Mouse (Mus musculus): Measurements from ENCODE around the gene Gpd2. TPM values are rescaled to one million over a fixed set of nuclear protein-coding genes. Genes with fewer than 3 reads are reported as not detected.

Gene Gpd2
- polyA plus RNA-seq, 1 experiment from 2014 or later, result 18.8 TPM

- H3K27me3 ChIP-seq, result no peaks in the 10 kb centered on the region
- in situ Hi-C loops (cut with MboI; ENCODE audit: low pct_unique_long_range_greater_than_20kb), result no loop called here
- no peak for TF ChIP-seq CTCF (IDR thresholded peaks at IDR 0.05)
- POLR2A ChIA-PET, result no interaction called here
- DNase-seq (ENCODE audit: low read depth, low spot score) (no peak), ATAC-seq (no peak)
- CTCF ChIA-PET, result no interaction called here
Measured at GRCm38 (mm10) chr2:57338779-57339178, 101.3 kb downstream of the Gpd2 start.

GRCm38 (mm10) chr2:57342910-57343309 is 105.5 kb downstream of the Gpd2 start:
- POLR2A ChIA-PET, result no interaction called here
- CTCF ChIA-PET, result interaction anchor here (0.9 to 1.2 kb wide), 3 partner anchors 19 to 32 kb away, joined by 3 to 4 read pairs (median 3); no protein-coding TSS in a partner anchor

GRCm38 (mm10) chr2:57350615-57351014 is 113.2 kb downstream of the Gpd2 start:
- in situ Hi-C loops (cut with MboI; ENCODE audit: low pct_unique_long_range_greater_than_20kb), result no loop called here
- ATAC-seq (no peak), DNase-seq (ENCODE audit: low read depth, low spot score) (no peak)
- POLR2A ChIA-PET, result no interaction called here
- no peak for TF ChIP-seq CTCF (IDR thresholded peaks at IDR 0.05)
- no peaks in the 10 kb centered on the region for H3K27me3 ChIP-seq
- CTCF ChIA-PET, result no interaction called here

More at GRCm38 (mm10) chr2:57342910-57343309, 105.5 kb downstream of the Gpd2 start:
- in situ Hi-C loops (cut with MboI; ENCODE audit: low pct_unique_long_range_greater_than_20kb), result no loop called here
- no peak for TF ChIP-seq CTCF (IDR thresholded peaks at IDR 0.05)
- no peaks in the 10 kb centered on the region for H3K27me3 ChIP-seq
- ATAC-seq (no peak), DNase-seq (ENCODE audit: low read depth, low spot score) (no peak)

- ChIA-PET CTCF (interaction anchor here (1.1 kb wide), 1 partner anchor 10 kb away, joined by 3 read pairs; no protein-coding TSS in a partner anchor), POLR2A (no interaction called here)
- no peak for TF ChIP-seq CTCF (IDR thresholded peaks at IDR 0.05)
- H3K27me3 ChIP-seq, result no peaks in the 10 kb centered on the region
- peak; percentile 50 for DNase-seq (ENCODE audit: low read depth, low spot score)
- in situ Hi-C loops (cut with MboI; ENCODE audit: low pct_unique_long_range_greater_than_20kb), result no loop called here
- ATAC-seq, result peak; percentile 99
Measured at GRCm38 (mm10) chr2:57353722-57354432, 116.4 kb downstream of the Gpd2 start.

- no peaks in the 10 kb centered on the region for H3K27me3 ChIP-seq
- ATAC-seq (no peak), DNase-seq (ENCODE audit: low read depth, low spot score) (no peak)
- ChIA-PET POLR2A (no interaction called here), CTCF (no interaction called here)
- TF ChIP-seq CTCF (IDR thresholded peaks at IDR 0.05), result no peak
- in situ Hi-C loops (cut with MboI; ENCODE audit: low pct_unique_long_range_greater_than_20kb), result no loop called here
Measured at GRCm38 (mm10) chr2:57354848-57355247, 117.4 kb downstream of the Gpd2 start.

- TF ChIP-seq CTCF (IDR thresholded peaks at IDR 0.05), result no peak
- POLR2A ChIA-PET, result no interaction called here
- DNase-seq (ENCODE audit: low read depth, low spot score), result no peak
- in situ Hi-C loops (cut with MboI; ENCODE audit: low pct_unique_long_range_greater_than_20kb), result no loop called here
- CTCF ChIA-PET, result no interaction called here
- H3K27me3 ChIP-seq, result no peaks in the 10 kb centered on the region
- no peak for ATAC-seq
Measured at GRCm38 (mm10) chr2:57356222-57356822, 118.9 kb downstream of the Gpd2 start.

GRCm38 (mm10) chr2:57362503-57362902 is 125.1 kb downstream of the Gpd2 start:
- peak; percentile 63 for TF ChIP-seq CTCF (IDR thresholded peaks at IDR 0.05)
- H3K27me3 ChIP-seq, result no peaks in the 10 kb centered on the region
- DNase-seq (ENCODE audit: low read depth, low spot score) (no peak), ATAC-seq (peak; percentile 87)
- in situ Hi-C loops (cut with MboI; ENCODE audit: low pct_unique_long_range_greater_than_20kb), result loop anchor here (10.0 kb wide), 1 partner anchor 248 kb away; no protein-coding TSS in a partner anchor
- CTCF ChIA-PET, result no interaction called here
- POLR2A ChIA-PET, result no interaction called here

- in situ Hi-C loops (cut with MboI; ENCODE audit: low pct_unique_long_range_greater_than_20kb), result loop anchor here (10.0 kb wide), 1 partner anchor 1250 kb away; no protein-coding TSS in a partner anchor
- ATAC-seq (peak; percentile 72), DNase-seq (ENCODE audit: low read depth, low spot score) (no peak)
- CTCF ChIA-PET, result interaction anchor here (1.1 to 1.8 kb wide), 3 partner anchors 11 to 41 kb away, joined by 3 to 5 read pairs (median 3); no protein-coding TSS in a partner anchor
- no peaks in the 10 kb centered on the region for H3K27me3 ChIP-seq
- POLR2A ChIA-PET, result no interaction called here
- TF ChIP-seq CTCF (IDR thresholded peaks at IDR 0.05), result peak; percentile 55
Measured at GRCm38 (mm10) chr2:57374647-57375046, 137.2 kb downstream of the Gpd2 start.

GRCm38 (mm10) chr2:57375138-57375837 is 137.9 kb downstream of the Gpd2 start:
- in situ Hi-C loops (cut with MboI; ENCODE audit: low pct_unique_long_range_greater_than_20kb), result loop anchor here (10.0 kb wide), 1 partner anchor 1250 kb away; no protein-coding TSS in a partner anchor
- no peak for TF ChIP-seq CTCF (IDR thresholded peaks at IDR 0.05)
- DNase-seq (ENCODE audit: low read depth, low spot score), result no peak
- no peaks in the 10 kb centered on the region for H3K27me3 ChIP-seq
- ATAC-seq, result no peak
- POLR2A ChIA-PET, result no interaction called here
- CTCF ChIA-PET, result interaction anchor here (1.1 to 1.2 kb wide), 2 partner anchors 14 to 42 kb away, joined by 3 read pairs; no protein-coding TSS in a partner anchor

- no peak for TF ChIP-seq CTCF (IDR thresholded peaks at IDR 0.05)
- DNase-seq (ENCODE audit: low read depth, low spot score) (no peak), ATAC-seq (no peak)
- H3K27me3 ChIP-seq, result no peaks in the 10 kb centered on the region
- ChIA-PET POLR2A (no interaction called here), CTCF (no interaction called here)
- in situ Hi-C loops (cut with MboI; ENCODE audit: low pct_unique_long_range_greater_than_20kb), result loop anchor here (10.0 kb wide), 1 partner anchor 1254 kb away; no protein-coding TSS in a partner anchor
Measured at GRCm38 (mm10) chr2:57378147-57378889, 140.9 kb downstream of the Gpd2 start.

Measured in Patski (cell line).